Mouse (Mus musculus) heart, postnatal 0 days (tissue): ENCODE results near the gene Fam178b. TPM values are rescaled to one million over a fixed set of nuclear protein-coding genes. Genes with fewer than 3 reads are reported as not detected.
A peak's percentile ranks its signal among the peaks of the same experiment; 100 is the strongest.

Experiments
- ATAC-seq: fragments of 200-750 bp; cut with Nextera tagmentation; 2 replicates; pipeline ENCODE4 v1.8.0; 2017; ENCODE audit warnings: low read depth, moderate number of reproducible peaks, moderate library complexity; ENCODE audit not compliant: insufficient read depth
- DNase-seq: peaks from one replicate; pipeline ENCODE4 v3.0.0-alpha.2; 2016; ENCODE audit warnings: low spot score
- H3K27ac ChIP-seq: fragments of 300-500 bp; sonication (generic); 2 replicates; pipeline ENCODE4 v1.5.1; 2014; ENCODE audit warnings: low read depth, mild to moderate bottlenecking
- H3K27me3 ChIP-seq: fragments of 300-500 bp; sonication (generic); 2 replicates; pipeline ENCODE4 v1.6.1; 2014; ENCODE audit warnings: low read length, mixed read lengths; ENCODE audit not compliant: control insufficient read depth, insufficient read depth
- H3K36me3 ChIP-seq: fragments of 300-500 bp; sonication (generic); replicated peaks from 2 replicates; pipeline ENCODE4 v1.6.1; 2014; ENCODE audit warnings: low read length, mixed read lengths; ENCODE audit not compliant: control insufficient read depth, insufficient read depth
- H3K4me1 ChIP-seq: fragments of 300-500 bp; sonication (generic); 2 replicates; pipeline ENCODE4 v1.6.1; 2014; ENCODE audit warnings: antibody characterized with exemption; ENCODE audit not compliant: control insufficient read depth, insufficient read depth
- H3K4me2 ChIP-seq: fragments of 300-500 bp; sonication (generic); 2 replicates; pipeline ENCODE4 v1.6.1; 2014; ENCODE audit warnings: low read depth, mild to moderate bottlenecking, low read length, moderate library complexity
- H3K4me3 ChIP-seq: fragments of 300-500 bp; sonication (generic); 2 replicates; pipeline ENCODE4 v1.5.1; 2014; ENCODE audit warnings: low read depth, low read length
- H3K9ac ChIP-seq: fragments of 300-500 bp; sonication (generic); replicated peaks from 2 replicates; pipeline ENCODE4 v1.6.1; 2014; ENCODE audit warnings: low read depth, low read length, mixed read lengths
- H3K9me3 ChIP-seq: fragments of 300-500 bp; sonication (generic); replicated peaks from 2 replicates; pipeline ENCODE4 v1.6.1; 2016; ENCODE audit warnings: low read length; ENCODE audit not compliant: control insufficient read depth
- CTCF ChIP-seq: IDR thresholded peaks from 2 replicates; pipeline ENCODE4 v1.5.1; 2016; ENCODE audit warnings: antibody characterized with exemption, control low read depth, low read depth
- EP300 ChIP-seq: IDR thresholded peaks from 2 replicates; pipeline ENCODE4 v1.6.1; 2016; ENCODE audit warnings: antibody characterized with exemption, low read depth
- WGBS: fragments of 180-500 bp; shearing (Covaris S2); extraction: QIAGEN DNeasy Blood & Tissue Kit; methylation state at CpG from one replicate; pipeline ENCODE4 v1.1.7; 2014; 5-methylcytosine and 5-hydroxymethylcytosine counted together
- polyA plus RNA-seq: library from polyadenylated mRNA; unstranded; fragments of >200 nt; fragmentation: Nextera tagmentation; extraction: Ambion mirVana; gene quantifications from 2 replicates; pipeline ENCODE4 v1.2.1, GENCODE M21; 2015
- total RNA-seq: library from RNA; depleted of rRNA; stranded (reverse); fragments of >200 nt; gene quantifications from 2 replicates; pipeline ENCODE4 v1.2.3, GENCODE M21; 2014; ENCODE audit warnings: low replicate concordance

Gene Fam178b
- total and polyA plus RNA-seq, 2 experiments from 2014 or later, result 0.81 TPM; not detected in 1

- Histone ChIP-seq H3K27ac (no peak overlapping the region), H3K4me3 (no peak overlapping the region), H3K9ac (no peak overlapping the region), H3K4me1 (peaks cover 28% of the 10 kb centered on the region), H3K36me3 (no peaks in the 10 kb centered on the region), H3K9me3 (no peaks in the 10 kb centered on the region), H3K27me3 (no peaks in the 10 kb centered on the region), H3K4me2 (no peak overlapping the region)
- ATAC-seq (no peak), DNase-seq (no peak)
- TF ChIP-seq CTCF (no peak), EP300 (no peak)
- WGBS, result 73% methylated on average over 8 of the region's 8 CpGs
These were observed 109.5 kb downstream of the Fam178b start for GRCm38 (mm10) chr1:36573524-36573923.

DNA sequence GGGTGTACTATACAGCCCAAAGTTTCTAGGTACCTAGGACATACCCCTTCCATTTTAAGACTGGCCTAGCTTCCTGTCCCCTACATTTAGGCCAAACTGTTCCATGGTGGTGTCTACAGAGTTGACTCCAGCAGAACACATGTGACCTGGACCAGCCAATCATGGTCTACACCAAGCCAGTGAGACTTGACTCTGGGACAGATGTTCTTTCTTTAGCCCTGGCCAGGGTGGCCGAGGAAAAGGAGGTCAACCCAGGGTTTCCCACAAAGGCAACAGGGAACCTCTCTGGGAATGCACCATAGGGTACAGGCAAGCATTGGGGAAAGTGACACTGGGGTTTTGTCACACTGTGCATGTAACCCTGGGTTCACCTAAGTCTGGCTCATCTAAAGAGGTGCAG, 110.3 kb downstream of the Fam178b start:
- Histone ChIP-seq H3K4me2 (no peak overlapping the region), H3K9ac (no peak overlapping the region), H3K9me3 (no peaks in the 10 kb centered on the region), H3K27me3 (no peaks in the 10 kb centered on the region), H3K27ac (no peak overlapping the region), H3K4me3 (no peak overlapping the region), H3K36me3 (no peaks in the 10 kb centered on the region), H3K4me1 (peaks cover 28% of the 10 kb centered on the region)
- no peak for DNase-seq
- 26% methylated on average over 1 of the region's 1 CpGs for WGBS
- TF ChIP-seq EP300 (no peak), CTCF (no peak)
- ATAC-seq, result peak; percentile 1; the same call in 1 of the 2 replicates

DNA sequence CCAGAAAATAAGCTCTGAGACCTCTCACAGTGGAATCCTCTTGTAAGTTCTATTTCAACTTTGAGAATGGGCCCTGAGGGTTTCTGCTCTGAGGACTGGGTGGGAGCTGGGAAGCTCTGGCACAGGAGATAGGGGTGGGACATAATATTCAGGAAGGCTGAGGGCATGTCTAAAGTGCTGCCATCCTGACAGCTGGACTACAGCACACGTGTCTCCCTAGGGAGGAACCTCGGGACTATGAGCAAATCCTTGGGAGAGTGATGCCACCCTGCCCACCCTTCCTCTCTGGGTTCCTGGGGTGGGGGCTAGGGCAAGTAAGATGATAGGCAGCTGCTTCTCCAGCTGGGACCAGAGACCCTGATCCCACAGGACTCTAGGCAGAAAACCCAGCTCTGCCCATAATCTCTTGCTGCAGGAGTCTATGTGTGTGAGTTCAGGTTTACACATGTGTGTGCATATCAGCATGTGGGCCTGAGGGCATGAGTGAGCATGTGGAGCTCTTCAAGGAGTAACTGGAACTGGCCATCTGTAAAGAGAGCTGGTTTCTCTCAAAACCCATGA, 110.8 kb downstream of the Fam178b start:
- H3K4me1 ChIP-seq, result peaks cover 28% of the 10 kb centered on the region
- 52% methylated on average over 2 of the region's 2 CpGs for WGBS
- H3K4me3 ChIP-seq, result no peak overlapping the region
- no peak for TF ChIP-seq CTCF
- no peak for TF ChIP-seq EP300
- H3K36me3 ChIP-seq, result no peaks in the 10 kb centered on the region
- DNase-seq (no peak), ATAC-seq (peak; percentile 4; the same call in 1 of the 2 replicates)
- no peak overlapping the region for H3K4me2 ChIP-seq
- H3K9me3 ChIP-seq, result no peaks in the 10 kb centered on the region
- no peak overlapping the region for H3K9ac ChIP-seq
- peak overlapping the region; percentile 43 for H3K27ac ChIP-seq
- H3K27me3 ChIP-seq, result no peaks in the 10 kb centered on the region

DNA sequence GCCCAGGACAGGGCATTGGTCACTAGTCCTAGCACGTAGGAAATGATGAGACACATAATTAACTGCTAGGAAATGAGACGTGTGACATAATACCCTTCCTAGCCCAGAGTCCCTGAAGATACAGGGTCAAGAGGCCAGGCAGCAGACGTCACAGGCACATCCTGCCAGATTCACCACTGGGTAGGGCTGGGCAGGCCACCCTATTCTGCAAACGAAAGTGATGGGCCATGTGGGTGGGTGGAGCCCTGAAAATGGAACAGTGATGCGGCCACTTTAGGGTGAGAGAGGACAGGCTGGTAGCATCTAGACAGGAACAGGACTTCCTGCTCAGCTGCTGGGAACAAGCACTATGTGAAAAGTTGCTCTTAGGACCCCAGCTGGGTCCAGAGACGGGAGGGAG, 111.4 kb downstream of the Fam178b start:
- Histone ChIP-seq H3K4me2 (no peak overlapping the region), H3K36me3 (no peaks in the 10 kb centered on the region), H3K9ac (no peak overlapping the region), H3K4me3 (no peak overlapping the region), H3K9me3 (no peaks in the 10 kb centered on the region), H3K27ac (peak overlapping the region; percentile 43; the same call in 1 of the 2 replicates), H3K4me1 (peaks cover 28% of the 10 kb centered on the region), H3K27me3 (no peaks in the 10 kb centered on the region)
- DNase-seq, result peak; percentile 27
- no peak for TF ChIP-seq CTCF
- TF ChIP-seq EP300, result 0 out of 2 replicates have a peak, but pooled peaks have one; percentile 20
- WGBS, result 33% methylated on average over 6 of the region's 6 CpGs
- ATAC-seq, result peak; percentile 63

DNA sequence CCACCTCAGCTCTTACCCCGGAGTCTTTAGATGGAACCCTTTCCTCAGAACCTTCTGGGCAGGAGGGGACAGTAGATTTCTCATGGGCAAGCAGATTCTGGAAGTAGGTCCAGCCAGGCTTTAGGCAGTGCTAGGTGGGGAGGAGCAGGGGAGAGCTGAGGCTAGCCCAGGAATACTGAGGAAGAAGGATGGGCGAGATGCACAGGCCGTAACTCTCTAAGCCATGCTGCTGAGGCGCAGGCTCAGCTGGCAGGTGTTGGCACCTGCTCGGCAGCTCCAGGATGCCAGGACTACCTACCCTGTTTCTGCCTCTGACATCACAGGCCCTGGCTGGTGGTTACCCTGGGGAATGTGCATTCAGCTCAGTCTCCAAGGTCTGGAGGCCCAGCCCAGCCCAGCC, 112.7 kb downstream of the Fam178b start:
- Histone ChIP-seq H3K4me2 (no peak overlapping the region), H3K4me3 (no peak overlapping the region), H3K36me3 (no peaks in the 10 kb centered on the region), H3K9me3 (no peaks in the 10 kb centered on the region), H3K27me3 (no peaks in the 10 kb centered on the region), H3K27ac (peak overlapping the region; percentile 52; the same call in 1 of the 2 replicates), H3K4me1 (peaks cover 28% of the 10 kb centered on the region), H3K9ac (no peak overlapping the region)
- DNase-seq (no peak), ATAC-seq (no peak)
- no peak for TF ChIP-seq EP300
- 89% methylated on average over 5 of the region's 5 CpGs for WGBS

DNA sequence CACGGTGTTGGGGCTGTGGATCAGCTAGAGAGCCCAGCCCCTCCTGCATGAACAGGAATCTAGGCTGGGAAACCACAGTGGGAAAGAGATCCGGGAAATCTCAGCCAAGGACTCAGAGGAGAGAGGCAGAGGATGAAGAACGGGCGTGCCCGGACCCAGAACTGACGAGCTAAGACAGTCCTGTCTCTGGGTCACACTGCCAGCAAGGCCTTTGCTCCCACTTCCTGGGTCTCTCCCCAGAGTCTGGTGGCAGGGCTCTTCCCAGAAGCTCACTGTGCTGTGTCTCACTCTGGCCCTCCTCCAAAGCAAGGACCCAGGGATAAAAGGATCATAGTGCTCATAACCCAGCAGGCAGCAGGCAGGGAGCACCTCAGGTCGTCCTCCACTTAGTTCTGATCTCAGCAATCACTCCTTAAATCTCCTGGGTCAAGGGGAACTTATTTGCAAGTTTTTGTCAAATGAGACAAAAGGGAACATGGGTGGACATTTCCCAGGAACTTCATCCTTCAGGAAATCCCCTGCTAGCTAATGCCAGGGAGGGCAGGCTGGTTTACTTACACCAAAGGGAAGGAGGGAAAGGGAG, 113.2 kb downstream of the Fam178b start:
- ATAC-seq, result no peak
- Histone ChIP-seq H3K27me3 (no peaks in the 10 kb centered on the region), H3K36me3 (no peaks in the 10 kb centered on the region), H3K9me3 (no peaks in the 10 kb centered on the region), H3K4me3 (no peak overlapping the region), H3K9ac (no peak overlapping the region), H3K4me2 (no peak overlapping the region), H3K4me1 (peaks cover 28% of the 10 kb centered on the region), H3K27ac (peak overlapping the region; percentile 52)
- 46% methylated on average over 7 of the region's 7 CpGs for WGBS
- TF ChIP-seq CTCF (no peak), EP300 (no peak)
- no peak for DNase-seq
